Mouse (Mus musculus) CH12.LX (cell line): ENCODE data around the gene Cfap77.

Source experiments
- BHLHE40 ChIP-seq: IDR thresholded peaks from 2 replicates; pipeline ENCODE4 v1.6.1; 2011; ENCODE audit warnings: mild to moderate bottlenecking, low read depth, low read length, improper control_type of control experiment
- CTCF ChIP-seq, 2 experiments: IDR thresholded peaks in 1 of 2; conservative IDR thresholded peaks in 1 of 2; 2 replicates each; pipeline ENCODE4 v1.5.1; 2011 to 2012; ENCODE audit warnings: low read depth in 2 of 2, low read length in 2 of 2, improper control_type of control experiment in 1 of 2, inconsistent platforms in 1 of 2, mild to moderate bottlenecking in 1 of 2, moderate library complexity in 1 of 2
- ETS1 ChIP-seq: conservative IDR thresholded peaks from 2 replicates; pipeline ENCODE4 v1.6.1; 2012; ENCODE audit warnings: low read depth, mild to moderate bottlenecking, inconsistent platforms, low read length, improper control_type of control experiment, moderate library complexity
- HCFC1 ChIP-seq: IDR thresholded peaks from 2 replicates; pipeline ENCODE4 v1.6.1; 2012; ENCODE audit warnings: low read depth, mild to moderate bottlenecking, inconsistent platforms, low read length, improper control_type of control experiment
- POLR2A ChIP-seq: IDR thresholded peaks from 2 replicates; pipeline ENCODE4 v1.6.1; 2011; ENCODE audit warnings: low read depth, mild to moderate bottlenecking, improper control_type of control experiment, low read length

- no peak for TF ChIP-seq HCFC1
- no peak for TF ChIP-seq POLR2A
- TF ChIP-seq CTCF (conservative IDR thresholded peaks at IDR 0.05 in 1 of 2, IDR thresholded peaks at IDR 0.05 in 1 of 2; ENCODE audit: low read depth in 2 of 2, low read length in 2 of 2): no peak
- TF ChIP-seq BHLHE40: no peak
- TF ChIP-seq ETS1: no peak
Measured at GRCm38 (mm10) chr2:28902291-28902690, 152.6 kb downstream of the Cfap77 start.
